Mouse (Mus musculus) thymus, postnatal 25 days (tissue): ENCODE results near the gene Ppp1cc.
"Not testable (repeated sequence)": the region's sequence is repeated elsewhere in the genome, so short reads cannot be mapped to it uniquely, and the experiment has no call there.

Source experiments
- DNase-seq: peaks from one replicate; pipeline ENCODE4 v3.0.0; 2022

Gene Ppp1cc

DNA sequence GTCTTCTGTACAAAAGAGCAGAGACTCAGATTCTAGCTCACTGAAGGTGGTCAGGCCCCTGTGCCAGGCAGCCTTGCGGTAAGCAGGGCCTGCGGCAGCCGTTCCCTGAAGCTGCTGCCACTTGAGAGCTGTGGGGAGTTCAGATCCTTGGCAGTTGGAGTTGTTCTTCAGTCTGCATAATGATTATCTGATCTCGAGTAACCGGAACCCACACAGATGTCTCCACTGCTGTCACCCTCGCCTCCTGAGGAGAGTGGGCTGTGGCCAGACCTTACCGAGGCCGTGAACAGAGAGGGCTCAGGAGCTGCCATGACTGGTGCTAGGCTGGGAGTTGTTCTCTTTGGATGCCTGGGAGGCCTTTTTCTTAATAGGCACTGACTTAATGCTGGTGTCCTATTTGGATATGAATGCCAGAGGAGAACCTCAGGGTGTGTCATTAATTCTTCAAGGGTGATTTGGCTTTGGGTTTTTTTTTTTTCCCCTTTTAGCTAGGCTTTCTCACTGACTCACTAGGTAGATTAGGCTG lies 8.6 kb downstream of the Ppp1cc start:
- no peak for DNase-seq

DNA sequence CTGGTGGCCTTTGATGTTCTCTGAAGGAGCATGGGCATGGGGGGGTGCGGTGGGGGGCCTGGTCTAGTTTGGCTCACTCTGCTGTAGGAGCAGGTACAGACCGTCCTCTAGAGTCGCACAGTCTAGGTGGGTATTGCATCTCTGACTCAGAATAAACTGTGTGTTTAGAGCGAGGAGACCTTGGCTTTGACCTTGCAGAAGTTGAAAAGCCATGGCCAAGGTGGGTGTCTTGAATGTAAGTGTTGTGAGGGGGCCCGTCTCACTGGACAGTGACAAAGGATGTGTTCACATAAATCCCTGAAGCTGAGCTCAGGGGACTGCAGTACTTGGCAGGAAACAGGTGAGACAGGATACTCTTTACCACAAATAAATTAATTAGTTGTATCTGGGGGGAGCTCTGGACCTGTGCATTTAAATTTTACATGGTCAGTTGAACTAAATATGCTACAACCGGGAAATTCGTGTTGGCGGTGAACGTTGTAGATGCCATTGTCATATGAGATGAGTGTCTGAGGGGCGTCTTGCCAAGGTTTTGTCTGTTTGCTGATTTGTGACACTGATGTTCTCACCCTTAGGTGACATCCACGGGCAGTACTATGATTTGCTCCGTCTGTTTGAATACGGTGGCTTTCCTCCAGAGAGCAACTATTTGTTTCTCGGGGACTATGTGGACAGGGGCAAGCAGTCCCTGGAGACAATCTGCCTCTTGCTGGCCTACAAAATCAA lies 10.4 kb downstream of the Ppp1cc start:
- DNase-seq = no peak

DNA sequence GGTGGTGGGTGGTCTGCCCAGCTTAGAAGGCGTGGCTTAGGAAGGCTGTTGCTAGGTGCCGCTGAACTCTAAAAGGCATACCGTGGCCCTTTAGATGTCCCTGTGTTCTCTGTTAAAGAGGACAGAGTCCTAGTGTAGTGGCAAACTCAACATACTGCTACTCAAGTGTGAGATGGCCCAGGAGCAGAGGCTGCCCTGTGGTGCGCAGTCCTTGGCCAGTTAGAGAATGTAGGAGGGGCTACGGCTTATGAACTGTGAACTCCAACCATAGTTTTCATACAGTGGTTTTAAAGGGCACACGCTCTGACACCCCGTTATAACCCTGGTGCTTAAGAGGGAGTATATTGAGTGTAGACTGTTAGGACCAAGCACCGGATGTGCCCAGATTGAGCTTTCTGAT lies 13.0 kb downstream of the Ppp1cc start:
- no peak for DNase-seq

DNA sequence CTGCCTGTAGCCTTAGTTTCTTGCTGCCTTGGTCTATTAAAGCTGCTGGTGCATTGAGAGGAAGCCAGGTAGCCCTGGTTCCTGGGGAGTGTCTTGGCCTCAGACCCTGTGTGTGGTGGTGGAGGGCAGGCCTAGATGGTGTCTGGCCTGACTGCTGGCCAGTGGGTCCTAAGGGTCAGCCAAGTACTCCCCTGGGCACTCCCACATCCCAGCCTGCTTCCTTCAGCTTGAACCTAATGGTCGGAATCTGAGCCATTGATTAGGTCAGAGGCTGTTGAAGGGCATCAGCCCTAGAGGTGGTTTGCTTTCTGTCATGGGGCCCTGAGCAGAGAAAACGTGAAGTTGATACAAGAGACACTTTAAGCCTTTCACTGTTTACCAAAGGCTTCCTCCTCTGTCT lies 17.3 kb downstream of the Ppp1cc start:
- DNase-seq = no peak

DNA sequence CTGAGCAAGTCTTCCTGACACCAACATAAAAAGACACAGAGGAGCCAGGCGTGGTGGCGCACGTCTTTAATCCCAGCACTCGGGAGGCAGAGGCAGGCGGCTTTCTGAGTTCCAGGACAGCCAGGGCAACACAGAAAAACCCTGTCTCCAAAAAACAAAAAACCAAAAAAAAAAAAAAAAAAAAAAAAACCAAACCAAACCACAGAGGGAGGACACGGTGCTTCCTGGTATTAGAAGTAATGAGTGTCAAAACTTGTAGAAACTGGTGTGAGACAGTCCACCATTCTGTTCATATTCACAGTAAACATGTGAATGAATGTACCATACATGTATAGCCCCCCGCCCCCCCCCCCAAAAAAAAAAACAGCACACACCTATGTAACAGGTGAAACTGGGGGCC lies 17.9 kb downstream of the Ppp1cc start:
- DNase-seq = no peak

DNA sequence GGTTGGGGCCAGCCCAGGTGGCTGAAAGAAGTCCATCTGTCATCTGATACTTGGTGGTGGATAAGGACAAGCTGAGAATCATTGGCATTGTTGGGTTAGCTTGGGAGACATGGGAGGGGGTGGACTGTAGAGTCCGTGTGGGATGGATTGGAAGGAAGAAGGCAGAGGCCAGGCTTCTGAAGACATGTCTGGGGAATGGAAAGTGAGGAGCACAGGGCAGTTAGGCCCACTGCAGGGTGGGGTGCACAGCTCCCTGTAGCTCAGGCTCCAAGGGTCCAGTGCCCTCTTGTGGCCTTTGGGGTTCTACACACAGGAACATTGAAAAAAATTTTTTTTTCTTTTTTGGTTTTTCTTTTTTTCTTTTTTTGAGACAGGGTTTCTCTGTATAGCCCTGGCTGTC lies 18.3 kb downstream of the Ppp1cc start:
- DNase-seq = peak; percentile 72

DNA sequence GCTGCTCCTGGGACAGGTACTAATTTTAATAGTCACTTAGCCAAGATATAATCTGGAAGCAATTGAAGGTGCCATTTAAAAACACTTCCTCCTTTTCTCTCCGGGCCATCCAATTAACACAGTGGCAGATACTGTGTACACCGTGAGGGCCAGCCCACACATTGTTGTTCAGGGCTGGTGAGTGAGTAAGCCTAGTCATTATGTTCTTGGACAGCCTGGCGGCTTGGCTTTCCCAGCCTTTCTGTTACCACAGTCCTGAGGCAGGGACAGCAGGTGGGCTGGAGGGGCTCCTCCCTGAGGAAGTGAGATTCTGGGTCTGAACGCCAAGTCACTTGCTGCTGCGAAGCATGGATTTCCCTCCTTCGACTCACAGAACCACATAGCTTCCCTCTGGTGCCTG lies 21.6 kb downstream of the Ppp1cc start:
- no peak for DNase-seq

DNA sequence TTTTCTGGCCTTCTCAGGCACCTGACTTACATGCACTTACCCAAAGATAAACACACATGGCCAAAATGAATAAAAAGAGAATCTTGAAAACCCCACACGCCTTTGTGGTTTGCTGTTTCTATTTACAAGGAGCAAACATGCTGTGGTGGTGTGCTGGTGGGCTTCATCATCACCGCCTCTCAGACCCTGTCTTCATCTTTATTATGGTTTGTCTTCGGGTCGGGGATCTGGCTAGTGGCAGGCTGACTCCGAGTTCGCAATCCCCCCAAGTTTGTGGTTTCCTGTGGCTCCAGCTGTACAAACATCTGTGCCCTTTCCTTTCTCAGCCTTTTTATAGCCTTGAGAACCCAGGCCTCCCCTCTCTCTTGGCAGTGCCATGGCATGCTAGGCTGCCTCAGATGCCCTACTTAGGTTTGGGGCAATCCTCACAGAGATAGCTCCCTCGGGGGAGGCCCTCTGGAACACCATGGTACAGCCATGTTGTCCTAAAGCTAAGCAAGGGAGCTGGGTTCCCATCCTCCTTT lies 26.3 kb downstream of the Ppp1cc start:
- peak; percentile 69 for DNase-seq

DNA sequence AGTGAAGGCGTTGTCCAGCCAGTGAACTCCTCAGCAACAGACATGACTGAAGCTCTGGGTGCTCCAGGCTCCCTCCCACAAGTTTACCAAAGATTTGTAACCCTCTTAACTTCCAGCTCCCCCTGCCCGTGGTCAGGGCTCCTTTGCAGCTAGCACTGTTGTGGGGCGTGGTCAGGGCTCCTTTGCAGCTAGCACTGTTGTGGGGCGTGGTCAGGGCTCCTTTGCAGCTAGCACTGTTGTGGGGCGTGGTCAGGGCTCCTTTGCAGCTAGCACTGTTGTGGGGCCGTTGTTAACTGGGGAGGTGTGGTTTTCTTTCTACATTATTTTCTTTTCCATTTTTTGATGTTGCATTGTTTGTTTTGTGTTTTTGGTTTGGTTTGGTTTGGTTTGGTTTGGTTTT lies 26.8 kb downstream of the Ppp1cc start:
- not testable (repeated sequence) for DNase-seq

DNA sequence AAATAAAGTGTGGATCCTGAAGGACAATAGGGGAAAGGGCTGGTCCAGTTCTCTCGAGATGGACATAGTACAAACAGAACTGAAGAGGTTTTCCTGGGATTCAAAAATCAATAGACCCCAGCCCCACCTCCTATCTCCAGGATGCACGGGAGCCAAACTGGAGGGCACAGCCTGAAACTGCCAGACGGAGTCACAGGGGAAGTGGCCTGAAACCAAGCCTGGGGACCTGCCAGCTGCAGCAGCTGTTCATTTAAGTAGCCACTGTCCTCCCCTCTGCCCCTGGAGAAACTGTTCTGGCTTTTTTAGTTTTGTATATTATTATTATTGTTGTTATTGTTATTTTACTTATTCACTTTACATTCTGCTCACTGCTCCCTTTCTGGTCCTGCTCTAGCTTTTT lies 31.0 kb downstream of the Ppp1cc start:
- DNase-seq = no peak

DNA sequence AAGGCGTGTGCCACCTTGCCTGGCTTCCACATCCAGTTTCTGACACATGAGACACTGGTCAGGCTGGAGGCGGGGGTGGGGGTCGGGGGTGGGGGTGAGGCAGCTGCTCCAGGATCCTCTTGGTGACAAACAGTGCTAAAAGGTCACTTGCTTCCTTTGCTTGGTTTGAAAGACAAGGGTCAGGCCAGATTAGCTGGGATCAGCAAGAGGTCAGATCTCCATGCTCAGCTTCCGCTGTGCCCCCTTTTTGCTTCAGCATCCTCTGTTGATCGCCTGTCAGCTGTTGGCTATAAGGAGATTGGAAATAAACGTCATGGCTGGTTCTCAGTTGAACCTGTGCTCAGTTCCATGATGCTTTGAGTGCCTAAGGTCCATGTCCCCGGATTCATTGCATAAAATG lies 32.4 kb downstream of the Ppp1cc start:
- no peak for DNase-seq

DNA sequence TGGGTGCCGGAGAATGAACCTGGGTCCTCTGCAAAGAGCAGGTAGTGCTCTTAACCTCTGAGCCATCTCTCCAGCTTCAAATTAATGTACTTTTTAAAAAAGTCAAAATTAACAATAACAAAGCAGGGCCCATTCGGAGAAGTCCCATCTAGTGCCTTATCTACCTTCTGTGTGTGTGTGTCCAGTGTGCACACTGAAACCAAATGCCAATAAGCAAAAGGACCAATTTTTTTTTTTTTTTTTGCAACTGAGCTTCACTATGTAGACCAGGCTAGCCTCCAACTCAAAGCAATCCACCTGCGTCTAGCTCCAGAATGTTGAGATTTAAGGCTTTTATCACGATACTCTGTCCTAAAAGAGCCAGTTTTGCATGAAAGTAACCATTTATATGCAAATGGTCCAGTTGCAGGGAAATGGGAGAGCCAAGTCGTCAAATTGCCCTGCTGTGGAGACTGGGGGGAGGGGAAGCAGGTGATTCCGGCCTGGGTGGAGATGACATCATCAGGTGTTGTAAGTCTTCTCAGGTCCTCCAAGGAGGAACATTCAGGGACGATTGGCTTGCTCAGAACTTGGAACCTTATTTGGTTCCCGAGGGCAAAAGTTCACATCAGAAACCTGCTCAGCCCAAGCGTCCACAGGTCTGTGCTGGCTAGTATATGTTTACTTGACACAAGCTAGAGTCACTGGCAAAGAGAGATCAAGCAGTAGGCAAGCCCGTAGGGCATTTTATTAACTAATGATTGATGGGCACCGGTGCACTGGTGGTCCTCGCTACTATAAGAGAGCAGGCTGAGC lies 33.4 kb downstream of the Ppp1cc start:
- no peak for DNase-seq

DNA sequence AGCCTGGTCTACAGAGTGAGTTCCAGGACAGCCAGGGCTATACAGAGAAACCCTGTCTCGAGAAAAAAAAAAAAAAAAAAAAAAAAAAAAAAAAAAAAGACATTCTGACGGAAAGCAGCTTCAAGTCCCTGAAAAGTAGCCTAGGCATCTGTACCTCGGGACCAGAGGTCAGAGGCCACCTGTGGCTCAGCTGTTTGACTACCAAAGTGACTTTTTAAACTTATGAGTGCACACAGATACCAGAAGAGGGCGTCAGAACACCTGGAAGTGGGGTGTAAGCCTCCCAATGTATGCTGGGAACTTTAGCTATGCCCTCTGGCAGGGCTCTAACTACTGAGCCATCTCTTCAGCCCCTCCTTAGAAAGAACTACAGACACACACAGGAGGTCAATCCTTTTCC lies 34.3 kb downstream of the Ppp1cc start:
- no peak for DNase-seq

DNA sequence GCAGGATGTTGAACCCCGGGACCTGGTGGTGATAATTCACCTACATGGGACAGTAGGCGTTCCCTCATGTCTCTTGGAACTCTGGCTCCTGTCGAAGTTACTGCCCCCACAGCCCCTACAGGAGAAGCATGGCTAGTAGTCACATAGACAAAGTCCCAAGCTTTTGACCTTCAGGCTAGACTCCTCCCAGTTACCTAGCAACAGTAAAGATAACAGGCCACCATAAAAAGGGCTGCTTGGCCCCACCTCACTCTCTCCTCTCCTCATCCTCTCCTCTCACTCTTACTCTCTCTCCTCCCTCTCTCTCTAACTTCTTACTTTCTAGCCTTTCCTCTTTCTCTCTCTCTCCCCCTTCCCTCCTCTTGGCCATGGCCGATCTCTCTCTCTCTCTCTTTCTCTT lies 42.8 kb downstream of the Ppp1cc start:
- no peak for DNase-seq

DNA sequence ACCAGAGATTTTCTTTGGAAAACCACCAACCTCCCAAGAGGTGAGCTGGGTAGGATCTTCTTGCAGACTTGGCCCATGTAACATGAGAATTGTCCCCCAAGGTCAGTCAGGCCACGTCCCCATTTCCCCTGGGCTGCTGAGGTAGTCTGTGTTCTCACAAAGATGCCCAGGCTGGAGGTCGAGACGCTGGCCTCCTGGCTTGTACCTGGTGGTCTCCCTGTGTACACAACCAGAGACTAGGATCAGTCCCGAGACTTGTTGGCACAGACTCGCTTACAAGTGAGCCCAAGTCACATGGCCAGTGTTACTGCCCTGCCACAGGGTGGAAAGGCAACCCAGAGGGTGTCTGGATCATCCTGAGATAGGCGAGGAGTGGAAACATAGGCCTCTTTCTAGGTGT lies 43.8 kb downstream of the Ppp1cc start:
- no peak for DNase-seq

DNA sequence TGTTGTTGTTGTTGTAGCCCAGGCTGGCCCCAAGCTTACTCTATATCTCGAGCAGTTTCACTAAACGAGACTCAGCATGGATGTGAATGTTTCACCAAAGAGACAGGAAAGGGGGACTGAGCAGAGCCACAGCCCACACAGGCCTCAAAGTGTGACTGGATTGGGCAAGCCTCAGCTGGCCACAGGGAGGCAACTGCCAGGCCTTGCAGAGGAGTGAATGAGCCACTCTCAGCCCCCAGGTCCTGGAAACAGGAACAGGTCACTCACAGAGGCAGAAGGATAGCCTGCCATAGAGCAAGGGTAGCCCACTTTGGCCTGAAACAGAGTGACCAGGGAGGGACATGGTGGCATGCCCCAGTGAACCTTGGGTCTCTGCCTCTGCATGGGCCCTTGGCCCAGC lies 46.1 kb downstream of the Ppp1cc start:
- DNase-seq = no peak

DNA sequence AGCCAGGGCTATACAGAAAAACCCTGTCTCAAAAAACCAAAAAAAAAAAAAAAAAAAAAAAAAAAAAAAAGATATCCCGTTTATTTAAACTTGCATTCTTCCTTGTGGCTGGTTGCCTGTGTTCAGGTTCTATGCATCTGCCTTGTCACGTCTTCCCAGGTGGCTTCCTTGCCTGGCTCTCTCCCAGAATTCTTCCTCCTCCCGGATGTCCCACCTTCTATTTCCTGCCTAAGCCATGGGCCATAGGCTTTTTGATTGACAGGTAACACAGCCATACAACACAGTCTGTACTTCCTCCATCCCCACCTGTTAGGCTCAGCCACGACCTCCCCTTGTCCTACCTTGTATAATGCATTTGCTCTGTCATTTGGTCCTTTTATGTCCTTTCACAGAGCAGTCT lies 48.4 kb downstream of the Ppp1cc start, which contains the start of gene Hvcn1:
Gene Hvcn1, plus strand, starts transcription at position 330 of the 400 bp plus-strand sequence.
- DNase-seq = no peak

DNA sequence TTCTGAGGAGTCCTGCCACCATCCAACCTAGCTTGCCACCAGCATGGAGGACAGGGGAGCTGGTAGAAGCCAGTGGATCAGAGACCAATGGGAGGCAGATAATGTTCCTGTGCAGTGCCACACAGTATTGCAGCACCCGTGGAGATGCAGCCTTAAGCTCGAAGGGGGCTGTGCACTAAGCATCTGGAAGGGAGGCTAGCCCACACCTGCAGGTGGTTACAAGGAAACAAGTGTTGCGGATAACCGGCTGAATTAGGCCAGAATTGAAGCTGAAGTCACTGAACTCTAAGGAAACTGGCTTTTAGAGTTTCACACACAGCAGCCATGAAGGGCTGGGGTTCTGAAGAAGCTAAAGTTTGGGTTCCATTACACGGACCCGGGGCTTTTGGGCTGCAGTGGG lies 50.8 kb downstream of the Ppp1cc start:
- peak; percentile 67 for DNase-seq

DNA sequence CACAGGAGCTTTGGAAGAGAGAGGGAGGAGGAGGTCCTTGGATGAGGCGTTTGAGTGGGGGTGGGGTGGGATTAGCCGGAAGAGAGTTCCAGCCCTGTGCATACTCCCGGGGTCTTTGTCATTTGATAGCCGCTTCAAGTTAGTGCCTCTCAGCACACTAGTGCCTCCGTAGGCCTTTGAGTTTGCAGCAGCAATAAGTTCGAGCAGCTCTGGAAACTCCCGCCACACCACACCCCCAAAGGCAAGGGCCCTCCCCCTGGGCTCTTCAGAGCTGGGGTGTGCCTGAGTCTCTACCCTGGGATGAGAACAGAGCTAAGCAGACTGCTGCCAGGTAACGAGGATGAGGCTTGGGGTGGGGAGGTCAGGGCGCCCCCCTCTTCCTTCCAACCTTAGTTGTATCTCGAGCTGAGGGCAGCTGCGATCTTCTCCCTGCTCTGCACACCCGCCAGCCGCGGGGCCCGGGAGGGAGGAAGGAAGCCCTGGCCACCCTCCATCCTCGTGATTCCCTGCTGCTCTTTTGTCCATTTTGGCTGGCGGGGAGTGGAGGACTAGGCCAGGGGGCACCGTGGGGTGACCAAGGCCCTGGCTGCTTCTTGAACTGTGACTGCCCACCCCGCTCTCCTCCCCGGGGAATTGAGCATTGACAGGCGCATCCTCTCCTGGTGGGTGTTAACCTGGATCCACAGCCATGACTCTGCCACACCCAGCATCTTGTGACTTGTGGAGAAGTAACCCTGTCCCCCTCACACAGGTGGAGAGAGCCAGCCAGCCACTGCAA lies 51.7 kb downstream of the Ppp1cc start:
- DNase-seq = peak; percentile 80

DNA sequence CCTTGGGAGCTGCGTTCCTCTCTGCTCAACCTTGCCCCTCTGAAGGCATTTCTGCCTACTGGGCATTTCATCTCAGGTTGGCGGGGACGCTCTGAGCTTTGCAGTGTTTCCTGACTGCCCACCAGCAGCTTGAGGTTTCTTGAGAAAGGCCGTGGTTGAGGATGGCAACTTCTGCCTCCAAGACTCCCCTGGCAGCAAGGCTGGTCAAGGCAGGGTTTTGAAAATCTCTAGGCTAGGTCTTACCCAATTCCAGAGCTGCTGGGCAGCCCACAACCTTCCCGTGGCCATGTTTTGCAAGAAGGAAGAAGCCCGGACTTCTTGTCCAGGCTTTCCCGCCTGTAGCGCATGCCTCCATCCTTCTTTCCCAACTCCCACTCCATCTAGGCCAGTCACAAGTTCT lies 52.8 kb downstream of the Ppp1cc start:
- DNase-seq = no peak

DNA sequence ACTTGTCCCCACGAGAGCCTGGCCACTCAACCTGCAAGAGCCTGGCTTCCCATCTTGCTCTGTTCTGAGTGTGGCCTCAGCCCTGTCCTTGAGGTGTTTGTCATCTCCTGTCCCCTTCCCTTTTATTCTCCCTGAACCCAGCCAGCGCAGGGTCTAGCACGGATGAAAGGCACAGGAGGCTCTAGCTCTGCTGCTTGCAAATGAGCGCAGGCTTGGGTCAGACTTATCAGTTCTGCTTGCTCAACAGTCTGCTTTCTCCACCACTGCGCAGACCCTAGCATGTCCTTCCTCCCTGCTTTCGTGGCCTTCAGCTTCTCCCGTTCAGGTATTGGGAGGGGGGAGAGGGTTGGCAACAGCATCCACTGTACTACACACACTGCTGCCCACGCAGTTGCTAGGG lies 54.0 kb downstream of the Ppp1cc start:
- DNase-seq = no peak

DNA sequence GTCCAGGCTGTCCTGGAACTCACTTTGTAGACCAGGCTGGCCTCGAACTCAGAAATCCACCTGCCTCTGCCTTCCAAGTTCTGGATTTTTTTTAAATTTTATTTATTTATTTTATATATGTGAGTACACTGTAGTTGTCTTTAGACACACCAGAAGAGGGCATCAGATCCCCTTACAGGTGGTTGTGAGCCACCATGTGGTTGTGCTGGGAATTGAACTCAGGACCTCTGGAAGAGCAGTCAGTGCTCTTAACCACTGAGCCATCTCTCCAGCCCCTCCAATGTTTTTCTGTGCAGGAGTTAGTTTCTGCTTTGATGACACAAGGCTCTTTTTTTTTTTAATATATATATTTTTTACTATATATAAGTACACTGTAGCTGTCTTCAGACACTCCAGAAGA lies 54.7 kb downstream of the Ppp1cc start:
- not testable (repeated sequence) for DNase-seq

DNA sequence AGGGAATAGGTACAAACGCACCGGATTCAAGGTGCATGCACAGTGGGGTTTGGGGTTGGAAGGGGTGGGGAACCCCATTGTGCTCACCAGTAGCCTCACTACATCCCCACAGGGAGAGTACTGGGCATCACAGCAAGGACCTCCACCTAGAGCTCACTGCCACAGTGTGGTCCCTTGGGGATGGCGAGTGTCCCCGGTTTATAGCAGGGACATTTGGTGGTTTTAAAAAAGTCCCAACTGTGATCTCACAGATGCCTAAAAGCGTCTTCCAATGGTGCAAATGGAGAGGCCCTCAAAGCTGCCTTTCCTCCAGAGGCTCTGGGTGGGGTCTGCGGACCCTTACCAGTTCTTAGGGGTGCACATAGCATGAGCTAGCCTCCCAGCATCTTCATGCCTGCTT lies 55.8 kb downstream of the Ppp1cc start:
- DNase-seq = no peak
